ENCODE assay signal across 17 mouse cellular contexts in the genomic region with DNA sequence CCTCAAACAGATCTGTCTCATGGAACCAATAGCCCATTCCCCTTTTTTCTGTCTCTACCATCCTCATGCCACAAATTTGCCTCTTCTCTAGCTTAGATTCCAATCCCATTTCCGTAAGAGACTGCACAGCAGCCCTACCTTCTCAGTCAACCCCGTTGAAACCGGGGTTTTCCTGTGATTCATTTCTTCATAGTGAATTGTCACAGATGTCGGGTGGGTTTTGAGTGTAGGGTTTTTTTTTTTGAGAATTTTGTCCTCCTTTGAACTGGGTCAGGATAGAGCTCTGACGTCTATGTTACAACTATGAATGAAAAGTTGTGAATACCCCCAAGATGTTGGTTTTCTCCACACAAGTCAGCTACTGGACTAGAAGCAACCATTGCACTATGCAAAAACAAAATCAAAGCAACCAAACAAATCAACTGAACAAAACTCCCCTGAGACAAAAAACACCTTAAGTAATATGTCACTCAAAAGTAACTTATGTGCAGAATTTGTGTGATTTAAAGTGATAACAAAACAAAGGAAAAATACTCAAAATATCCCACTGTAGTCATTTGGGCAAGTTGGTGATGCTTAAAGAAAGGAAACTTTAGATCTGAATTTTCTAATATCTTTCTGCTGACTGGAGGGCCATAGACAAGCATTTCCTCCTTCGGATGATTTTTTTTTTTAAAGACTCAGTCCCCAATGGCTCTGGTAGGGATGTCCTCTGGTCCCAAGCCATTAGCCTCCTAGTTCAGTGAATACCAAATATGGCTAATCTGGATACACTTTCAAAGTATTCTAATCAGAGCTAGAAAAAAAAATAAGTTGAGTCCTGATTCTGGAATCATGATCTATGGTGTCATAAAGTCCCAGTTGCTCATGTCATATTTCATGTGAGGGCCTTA.
DNase-seq lines count a peak whose midpoint lies in the region; TF ChIP-seq lines count a peak whose summit lies in the region.
"Had no signal": no experiment of that assay in that cellular context is flagged by ENCODE, and none has a peak within 500 bp of the region (broad histone marks: within the 10 kb centered on the region; RNA-seq: fewer than 3 reads in every experiment).

No protein-coding gene starts in this region.

- H3K27ac ChIP-seq in CH12.LX (ENCODE audit: insufficient read depth, low read depth), result peak overlapping the region; percentile 46
- no peak overlapping the region for H3K27ac ChIP-seq in embryonic facial prominence, embryonic 10.5 days (replicated peaks)

- peak; percentile 7 for TF ChIP-seq RAD21 in CH12.LX (IDR thresholded peaks at IDR 0.05; ENCODE audit: low read depth, low read length)

- peak overlapping the region; percentile 46 for H3K4me2 ChIP-seq in CH12.LX (ENCODE audit: insufficient read depth, low read depth, poor library complexity, severe bottlenecking)

- DNase-seq in CH12.LX (ENCODE audit: extremely low read depth), result peak; percentile 65
- DNase-seq in induced T-regulatory cell, adult 2 months (ENCODE audit: low read depth), result peak; percentile 3
- no peak for DNase-seq in layer of hippocampus, adult 11-12 months (ENCODE audit: low spot score)
- DNase-seq in embryonic facial prominence, embryonic 10.5 days (ENCODE audit: low spot score), result no peak
- DNase-seq: adrenal gland, adult 2 months; adrenal gland, adult 8-10 months; adrenal gland, postnatal 10 days; adrenal gland, postnatal 14 days; adrenal gland, postnatal 25 days; adrenal gland, postnatal 36 days; B cell, adult 2 months; cerebellum, adult 11 months; cerebellum, adult 11-12 months; cerebellum, adult 18-20 months; cerebellum, adult 2 months had no signal

- H3K4me3 ChIP-seq in CH12.LX (replicated peaks in 1 of 3; ENCODE audit: low read depth in 2 of 3, low read length in 2 of 3, poor library complexity in 1 of 3), result no peak overlapping the region
- H3K4me3 ChIP-seq in embryonic facial prominence, embryonic 10.5 days, result no peak overlapping the region

- no peaks in the 10 kb centered on the region for H3K36me3 ChIP-seq in CH12.LX (replicated peaks in 1 of 2; ENCODE audit: control insufficient read depth in 1 of 2, insufficient read depth in 1 of 2, low read length in 1 of 2)
- H3K36me3 ChIP-seq in embryonic facial prominence, embryonic 10.5 days (replicated peaks), result no peaks in the 10 kb centered on the region
- H3K36me3 ChIP-seq: G1E had no signal

- peak overlapping the region; percentile 26 for H3K9ac ChIP-seq in CH12.LX (ENCODE audit: insufficient read depth, low read depth)

- WGBS in embryonic facial prominence, embryonic 10.5 days, result 92% methylated on average over 6 of the region's 6 CpGs

- peaks cover 18 to 37% of the 10 kb centered on the region in 2 experiments for H3K4me1 ChIP-seq in CH12.LX (ENCODE audit: control insufficient read depth in 1 of 2, insufficient read depth in 2 of 2)
- no peaks in the 10 kb centered on the region for H3K4me1 ChIP-seq in embryonic facial prominence, embryonic 10.5 days

- H3K79me2 ChIP-seq in CH12.LX (replicated peaks; ENCODE audit: control insufficient read depth, extremely low read depth, insufficient read depth, poor library complexity, severe bottlenecking), result no peaks in the 10 kb centered on the region

- no peak for TF ChIP-seq CTCF in CH12.LX (conservative IDR thresholded peaks at IDR 0.05 in 1 of 2, IDR thresholded peaks at IDR 0.05 in 1 of 2; ENCODE audit: low read depth in 2 of 2, low read length in 2 of 2)

- H3K27me3 ChIP-seq in CH12.LX (replicated peaks), result no peaks in the 10 kb centered on the region
- H3K27me3 ChIP-seq in embryonic facial prominence, embryonic 10.5 days (replicated peaks; ENCODE audit: low read depth, poor library complexity, severe bottlenecking), result no peaks in the 10 kb centered on the region
- H3K27me3 ChIP-seq: Patski had no signal

- no peaks in the 10 kb centered on the region for H3K9me3 ChIP-seq in CH12.LX (replicated peaks; ENCODE audit: low read length)
- H3K9me3 ChIP-seq in embryonic facial prominence, embryonic 10.5 days, result no peaks in the 10 kb centered on the region
- H3K9me3 ChIP-seq: G1E had no signal

- TF ChIP-seq EP300 in CH12.LX (IDR thresholded peaks at IDR 0.05; ENCODE audit: low read length), result peak; percentile 97

- dilution Hi-C loops in CH12.LX (cut with MboI; ENCODE audit: extremely low pct_ligation_motif_present, extremely low pct_unique_long_range_greater_than_20kb, low sequenced_read_pairs), result no loop called here

- in situ Hi-C loops in CH12.LX (cut with MboI; ENCODE audit: low pct_ligation_motif_present, low pct_unique_long_range_greater_than_20kb, low sequenced_read_pairs), result loop anchor here (5.0 kb wide), 1 partner anchor 78 kb away; no protein-coding TSS in a partner anchor

- TF ChIP-seq POLR2A in CH12.LX (IDR thresholded peaks at IDR 0.05; ENCODE audit: low read depth, low read length), result peak; percentile 1; the same call in 1 of the 2 replicates

TF ChIP-seq in CH12.LX, 34 proteins besides CTCF, POLR2A, EP300 and RAD21:
- TF ChIP-seq MAFK (IDR thresholded peaks at IDR 0.05; ENCODE audit: insufficient replicate concordance, low read length), result no peak; the same call in 1 of the 2 replicates
- TF ChIP-seq MEF2A (IDR thresholded peaks at IDR 0.05; ENCODE audit: borderline replicate concordance, low read depth, low read length), result peak; percentile 86
- TF ChIP-seq ZMIZ1 (IDR thresholded peaks at IDR 0.05; ENCODE audit: low read depth, low read length), result peak; percentile 56; the same call in 1 of the 2 replicates
- peak; percentile 72; the same call in 1 of the 2 replicates for TF ChIP-seq SIN3A (IDR thresholded peaks at IDR 0.05; ENCODE audit: low read length)
- TF ChIP-seq KAT2A (IDR thresholded peaks at IDR 0.05; ENCODE audit: insufficient replicate concordance, low read length), result 0 out of 2 replicates have a peak, but pooled peaks have one; percentile 6
- peak; percentile 96 for TF ChIP-seq TBP (conservative IDR thresholded peaks at IDR 0.05; ENCODE audit: low read depth, low read length)
- peak; percentile 48; the same call in 1 of the 2 replicates for TF ChIP-seq UBTF (IDR thresholded peaks at IDR 0.05; ENCODE audit: low read depth, low read length)
- TF ChIP-seq TCF12 (IDR thresholded peaks at IDR 0.05; ENCODE audit: low read depth, low read length), result peak; percentile 95
- peak; percentile 78; the same call in 1 of the 2 replicates for TF ChIP-seq CHD2 (IDR thresholded peaks at IDR 0.05; ENCODE audit: low read length)
- peak; percentile 85 for TF ChIP-seq JUND (conservative IDR thresholded peaks at IDR 0.05; ENCODE audit: low read depth, low read length)
- no peak for TF ChIP-seq PAX5 (IDR thresholded peaks at IDR 0.05; ENCODE audit: low read length)
- TF ChIP-seq IRF4 (IDR thresholded peaks at IDR 0.05; ENCODE audit: low read depth, low read length), result peak; percentile 98
- TF ChIP-seq MYC (IDR thresholded peaks at IDR 0.05; ENCODE audit: low read depth, low read length), result peak; percentile 22; the same call in 1 of the 2 replicates
- TF ChIP-seq SMC3 (IDR thresholded peaks at IDR 0.05; ENCODE audit: low read depth, low read length), result peak; percentile 25; the same call in 1 of the 2 replicates
- 0 out of 2 replicates have a peak, but pooled peaks have one; percentile 49 for TF ChIP-seq ELF1 (IDR thresholded peaks at IDR 0.05; ENCODE audit: low read depth, low read length)
- peak; percentile 95 for TF ChIP-seq ZNF384 (IDR thresholded peaks at IDR 0.05; ENCODE audit: low read depth, low read length)
- no peak for TF ChIP-seq ZC3H11A (IDR thresholded peaks at IDR 0.05; ENCODE audit: low read depth, low read length)
- no peak; the same call in 1 of the 2 replicates for TF ChIP-seq CHD1 (IDR thresholded peaks at IDR 0.05; ENCODE audit: low read depth, low read length)
- peak; percentile 86 for TF ChIP-seq ETS1 (conservative IDR thresholded peaks at IDR 0.05; ENCODE audit: low read depth, low read length)
- peak; percentile 18; the same call in 1 of the 2 replicates for TF ChIP-seq MAZ (IDR thresholded peaks at IDR 0.05; ENCODE audit: low read depth, low read length)
- no peak for TF ChIP-seq NELFE (IDR thresholded peaks at IDR 0.05; ENCODE audit: low read depth, low read length)
- peak; percentile 91 for TF ChIP-seq RCOR1 (conservative IDR thresholded peaks at IDR 0.05; ENCODE audit: low read depth, low read length)
- TF ChIP-seq GABPA (IDR thresholded peaks at IDR 0.05; ENCODE audit: insufficient replicate concordance, low read depth, low read length), result no peak
- TF ChIP-seq BHLHE40 (IDR thresholded peaks at IDR 0.05; ENCODE audit: low read depth, low read length), result peak; percentile 79
- TF ChIP-seq JUN (IDR thresholded peaks at IDR 0.05; ENCODE audit: insufficient read depth, low read depth, low read length), result peak; percentile 91
- TF ChIP-seq MXI1 (IDR thresholded peaks at IDR 0.05; ENCODE audit: low read depth, low read length), result no peak
- no peak for TF ChIP-seq E2F4 (IDR thresholded peaks at IDR 0.05; ENCODE audit: insufficient replicate concordance, low read depth, low read length)
TF ChIP-seq in CH12.LX: peak in this region for 19.

Comparison
In these comparisons a context has a peak if more than half of its experiments do, and no peak if none do; other contexts are left out.
1. DNase-seq: peak in CH12.LX (single experiment) and induced T-regulatory cell, adult 2 months (single experiment); none in layer of hippocampus, adult 11-12 months (single experiment) and embryonic facial prominence, embryonic 10.5 days (single experiment).